Mouse (Mus musculus) B cell, adult 62 days (primary cell): ENCODE measurements around the gene Il24. TPM values are rescaled to one million over a fixed set of nuclear protein-coding genes. Genes with fewer than 3 reads are reported as not detected.

Source experiments
- total RNA-seq: library from RNA; stranded (reverse); gene quantifications from 4 replicates; pipeline ENCODE4 v1.2.4, GENCODE M21; 2023

The Il24 gene
- not detected in 4 replicates for total RNA-seq

GRCm38 (mm10) chr1:130887354-130887753, at the start of gene Il24:
Gene Il24 (minus strand): TSS chr1:130887454.

GRCm38 (mm10) chr1:130911401-130912010, 24.3 kb upstream of the Il24 start, which contains the start of gene Il20:
Gene Il20 (minus strand): TSS chr1:130911451.

GRCm38 (mm10) chr1:130865541-130866221, 21.6 kb downstream of the Il24 start, which contains the start of gene Fcmr:
Gene Fcmr (plus strand): TSS chr1:130865669.

Other genes starting within 250 kb of the Il24 start
- not detected in 4 replicates for gene C4bp, start 225.8 kb downstream of the Il24 start, total RNA-seq
- gene Gm29427, start 171.7 kb downstream of the Il24 start, total RNA-seq, result not detected in 4 replicates
- gene Yod1, start 170.1 kb downstream of the Il24 start, total RNA-seq, result 11.3 to 12.6 TPM (median 11.6 TPM) in 4 replicates
- 20.4 to 25.6 TPM (median 24.3 TPM) in 4 replicates for gene Pfkfb2, start 158.2 kb downstream of the Il24 start, total RNA-seq
- gene AA986860, start 155.5 kb downstream of the Il24 start, total RNA-seq, result 0.55 to 0.92 TPM (median 0.83 TPM) in 4 replicates
- not detected in 4 replicates for gene Fcamr, start 86.6 kb downstream of the Il24 start, total RNA-seq
- gene Pigr, start 60.8 kb downstream of the Il24 start, total RNA-seq, result 2.4 to 3.7 TPM (median 2.7 TPM) in 4 replicates
- 862 to 992 TPM (median 907 TPM) in 4 replicates for gene Fcmr, start 21.8 kb downstream of the Il24 start, total RNA-seq
- gene Il20, start 24.0 kb upstream of the Il24 start, total RNA-seq, result not detected in 4 replicates
- not detected in 4 replicates for gene Il19, start 52.7 kb upstream of the Il24 start, total RNA-seq
- gene Il10, start 132.4 kb upstream of the Il24 start, total RNA-seq, result 2.4 to 3.6 TPM (median 3.3 TPM) in 4 replicates
- 102 to 104 TPM (median 103 TPM) in 4 replicates for gene Mapkapk2, start 210.4 kb upstream of the Il24 start, total RNA-seq